In genomic region chr9:32539321-32539761, GRCm38 (mm10) we compare ENCODE assay signal across 9 mouse cellular contexts. TPM values are rescaled to one million over a fixed set of nuclear protein-coding genes. Genes with fewer than 3 reads are reported as not detected.
DNase-seq lines count a peak whose midpoint lies in the region; ATAC-seq and TF ChIP-seq lines count a peak whose summit lies in the region.
"Had no signal": no experiment of that assay in that cellular context is flagged by ENCODE, and none has a peak within 500 bp of the region (broad histone marks: within the 10 kb centered on the region; RNA-seq: fewer than 3 reads in every experiment).

No protein-coding gene starts in this region.

- no peak for DNase-seq in heart, adult 18-20 months
- DNase-seq in embryonic facial prominence, embryonic 10.5 days (ENCODE audit: low spot score), result no peak
- DNase-seq in splenic B cell, adult 2 months (ENCODE audit: low read depth, low spot score), result peak; percentile 60
- no peak for DNase-seq in cerebellum, adult 2 months
- DNase-seq in layer of hippocampus, adult 2 months (ENCODE audit: low spot score in 2 of 2), result no peak
- DNase-seq in cerebellum, adult 11 months, result no peak
- DNase-seq: kidney, postnatal 14 days had no signal

- no peak for TF ChIP-seq POLR2A in cerebellum, adult 2 months (IDR thresholded peaks at IDR 0.05; ENCODE audit: borderline replicate concordance, insufficient read depth, low read length)

- 44% methylated on average over 3 of the region's 3 CpGs for WGBS in heart, embryonic 15.5 days
- WGBS in embryonic facial prominence, embryonic 10.5 days, result 47% methylated on average over 3 of the region's 3 CpGs
- 32% methylated on average over 3 of the region's 3 CpGs for WGBS in limb, embryonic 13.5 days
- WGBS in cerebellum, adult 2 months, result 59% methylated on average over 3 of the region's 3 CpGs

- no peaks in the 10 kb centered on the region for H3K36me3 ChIP-seq in heart, embryonic 15.5 days
- 0 out of 2 replicates have a peak, but pooled peaks cover 10% of the 10 kb centered on the region for H3K36me3 ChIP-seq in embryonic facial prominence, embryonic 10.5 days (replicated peaks)
- H3K36me3 ChIP-seq in limb, embryonic 13.5 days, result no peaks in the 10 kb centered on the region
- no peaks in the 10 kb centered on the region; the same call in 1 of the 2 replicates for H3K36me3 ChIP-seq in splenic B cell, adult 2 months (ENCODE audit: control insufficient read depth, insufficient read depth, low read length, poor library complexity, severe bottlenecking)

- peak overlapping the region; percentile 81 for H3K4me3 ChIP-seq in heart, embryonic 15.5 days
- peak overlapping the region; percentile 92 for H3K4me3 ChIP-seq in embryonic facial prominence, embryonic 10.5 days
- peak overlapping the region; percentile 91 for H3K4me3 ChIP-seq in limb, embryonic 13.5 days
- no peak overlapping the region for H3K4me3 ChIP-seq in cerebellum, adult 2 months (replicated peaks; ENCODE audit: insufficient read depth, low read depth, low read length)
- H3K4me3 ChIP-seq in layer of hippocampus, adult 2 months, result no peak overlapping the region

- no peaks in the 10 kb centered on the region for H3K9me3 ChIP-seq in heart, embryonic 15.5 days (replicated peaks)
- H3K9me3 ChIP-seq in embryonic facial prominence, embryonic 10.5 days, result no peaks in the 10 kb centered on the region
- no peaks in the 10 kb centered on the region for H3K9me3 ChIP-seq in limb, embryonic 13.5 days

- peak overlapping the region; percentile 97 for H3K4me2 ChIP-seq in heart, embryonic 15.5 days
- peak overlapping the region; percentile 79 for H3K4me2 ChIP-seq in limb, embryonic 13.5 days (replicated peaks)

- peak overlapping the region; percentile 29 for H3K27ac ChIP-seq in heart, embryonic 15.5 days
- H3K27ac ChIP-seq in embryonic facial prominence, embryonic 10.5 days (replicated peaks), result peak overlapping the region; percentile 97
- no peak overlapping the region for H3K27ac ChIP-seq in limb, embryonic 13.5 days
- H3K27ac ChIP-seq in cerebellum, adult 2 months (ENCODE audit: insufficient read depth, low read length), result no peak overlapping the region
- H3K27ac ChIP-seq in layer of hippocampus, adult 2 months, result no peak overlapping the region

- H3K9ac ChIP-seq in heart, embryonic 15.5 days, result no peak overlapping the region; the same call in 1 of the 2 replicates
- H3K9ac ChIP-seq in limb, embryonic 13.5 days, result no peak overlapping the region; the same call in none of the 2 replicates

- TF ChIP-seq CTCF in cerebellum, adult 2 months (IDR thresholded peaks at IDR 0.05; ENCODE audit: borderline replicate concordance, insufficient read depth, low read depth, low read length), result no peak
- TF ChIP-seq CTCF in layer of hippocampus, adult 2 months (conservative IDR thresholded peaks at IDR 0.05), result no peak

- peaks cover 28% of the 10 kb centered on the region for H3K4me1 ChIP-seq in heart, embryonic 15.5 days (replicated peaks)
- H3K4me1 ChIP-seq in embryonic facial prominence, embryonic 10.5 days, result peaks cover 59% of the 10 kb centered on the region
- peaks cover 52% of the 10 kb centered on the region for H3K4me1 ChIP-seq in limb, embryonic 13.5 days
- H3K4me1 ChIP-seq in cerebellum, adult 2 months (ENCODE audit: control insufficient read depth, insufficient read depth, low read length), result no peaks in the 10 kb centered on the region; the same call in 1 of the 2 replicates

- ATAC-seq in heart, embryonic 15.5 days (replicated peaks; ENCODE audit: insufficient number of reproducible peaks, insufficient read depth, low FRiP score, low read depth), result no peak
- no peak for ATAC-seq in limb, embryonic 13.5 days (ENCODE audit: low FRiP score, low read depth)

- H3K27me3 ChIP-seq in heart, embryonic 15.5 days, result peaks cover 28% of the 10 kb centered on the region
- H3K27me3 ChIP-seq in embryonic facial prominence, embryonic 10.5 days (replicated peaks; ENCODE audit: low read depth, poor library complexity, severe bottlenecking), result peaks cover 64% of the 10 kb centered on the region
- no peaks in the 10 kb centered on the region for H3K27me3 ChIP-seq in limb, embryonic 13.5 days
- no peaks in the 10 kb centered on the region for H3K27me3 ChIP-seq in splenic B cell, adult 2 months (ENCODE audit: control insufficient read depth, insufficient read depth, low read length, poor library complexity, severe bottlenecking)
- peaks cover 12% of the 10 kb centered on the region; the same call in 1 of the 2 replicates for H3K27me3 ChIP-seq in cerebellum, adult 2 months (ENCODE audit: control insufficient read depth, insufficient read depth, low read length)

RNA-seq across cellular contexts. Expression of gene Fli1, which starts 3.3 kb away (rescaled TPM):
- 20.6 and 21.8 TPM in 2 replicates for polyA plus RNA-seq in heart, embryonic 15.5 days (2015; fragmentation: Nextera tagmentation; extraction: Ambion mirVana)
- 10 to 100 TPM; 17.1 to 19.3 TPM for total RNA-seq in heart, adult 18-20 months (2021)
- 54.8 and 56.7 TPM in 2 replicates for polyA plus RNA-seq in embryonic facial prominence, embryonic 10.5 days (2016; fragmentation: Nextera tagmentation; extraction: Ambion mirVana)
- polyA plus RNA-seq in limb, embryonic 13.5 days (2015; fragmentation: Nextera tagmentation; extraction: Ambion mirVana), result 34.3 and 37.9 TPM in 2 replicates
- 1.7 and 2.2 TPM in 2 replicates for polyA plus RNA-seq in cerebellum, adult 2 months (2012; rRNA removed)
- 1 to 10 TPM; 4.0 to 4.3 TPM for total RNA-seq in layer of hippocampus, adult 2 months (2021)

Comparison
In these comparisons a context has a peak if more than half of its experiments do, and no peak if none do; other contexts are left out.
1. H3K27ac ChIP-seq: peak in heart, embryonic 15.5 days (single experiment) and embryonic facial prominence, embryonic 10.5 days (single experiment); none in limb, embryonic 13.5 days (single experiment), cerebellum, adult 2 months (single experiment) and layer of hippocampus, adult 2 months (single experiment).
2. H3K4me3 ChIP-seq: peak in heart, embryonic 15.5 days (single experiment), embryonic facial prominence, embryonic 10.5 days (single experiment) and limb, embryonic 13.5 days (single experiment); none in cerebellum, adult 2 months (single experiment) and layer of hippocampus, adult 2 months (single experiment).